Mouse (Mus musculus) CH12.LX (cell line): ENCODE results near the gene Tpst1.

Experiments used
- CHD2 ChIP-seq: IDR thresholded peaks from 2 replicates; pipeline ENCODE4 v1.6.1; 2011; ENCODE audit warnings: low read length, improper control_type of control experiment
- CTCF ChIP-seq, 2 experiments: IDR thresholded peaks in 1 of 2; conservative IDR thresholded peaks in 1 of 2; 2 replicates each; pipeline ENCODE4 v1.5.1; 2011 to 2012; ENCODE audit warnings: low read depth in 2 of 2, low read length in 2 of 2, improper control_type of control experiment in 1 of 2, inconsistent platforms in 1 of 2, mild to moderate bottlenecking in 1 of 2, moderate library complexity in 1 of 2
- E2F4 ChIP-seq: IDR thresholded peaks from 2 replicates; pipeline ENCODE4 v1.6.1; 2011; ENCODE audit warnings: low read depth, low read length, improper control_type of control experiment; ENCODE audit not compliant: insufficient replicate concordance
- EP300 ChIP-seq: IDR thresholded peaks from 2 replicates; pipeline ENCODE4 v1.6.1; 2011; ENCODE audit warnings: low read length, improper control_type of control experiment
- HCFC1 ChIP-seq: IDR thresholded peaks from 2 replicates; pipeline ENCODE4 v1.6.1; 2012; ENCODE audit warnings: low read depth, mild to moderate bottlenecking, inconsistent platforms, low read length, improper control_type of control experiment
- NELFE ChIP-seq: IDR thresholded peaks from 2 replicates; pipeline ENCODE4 v1.6.1; 2011; ENCODE audit warnings: low read depth, low read length, improper control_type of control experiment
- POLR2A ChIP-seq: IDR thresholded peaks from 2 replicates; pipeline ENCODE4 v1.6.1; 2011; ENCODE audit warnings: low read depth, mild to moderate bottlenecking, improper control_type of control experiment, low read length
- RCOR1 ChIP-seq: conservative IDR thresholded peaks from 2 replicates; pipeline ENCODE4 v1.6.1; 2012; ENCODE audit warnings: low read depth, mild to moderate bottlenecking, inconsistent platforms, low read length, improper control_type of control experiment
- SMC3 ChIP-seq: IDR thresholded peaks from 2 replicates; pipeline ENCODE4 v1.6.1; 2011; ENCODE audit warnings: low read depth, low read length, improper control_type of control experiment
- TBP ChIP-seq: conservative IDR thresholded peaks from 2 replicates; pipeline ENCODE4 v1.6.1; 2011; ENCODE audit warnings: low read depth, low read length, improper control_type of control experiment
- USF1 ChIP-seq: IDR thresholded peaks from 2 replicates; pipeline ENCODE4 v1.6.1; 2014; ENCODE audit warnings: low read depth, mild to moderate bottlenecking, inconsistent platforms, low read length, improper control_type of control experiment
- ZMIZ1 ChIP-seq: IDR thresholded peaks from 2 replicates; pipeline ENCODE4 v1.6.1; 2012; ENCODE audit warnings: low read depth, mild to moderate bottlenecking, inconsistent platforms, low read length, improper control_type of control experiment

GRCm38 (mm10) chr5:130040797-130041196 lies 32.3 kb upstream of the Tpst1 start:
- TF ChIP-seq POLR2A (no peak), SMC3 (no peak), USF1 (no peak), RCOR1 (no peak), CHD2 (no peak), NELFE (no peak), CTCF (conservative IDR thresholded peaks at IDR 0.05 in 1 of 2, IDR thresholded peaks at IDR 0.05 in 1 of 2; ENCODE audit: low read depth in 2 of 2, low read length in 2 of 2) (no peak), EP300 (no peak), E2F4 (no peak), HCFC1 (no peak), ZMIZ1 (no peak), TBP (no peak)
